In the genomic region with DNA sequence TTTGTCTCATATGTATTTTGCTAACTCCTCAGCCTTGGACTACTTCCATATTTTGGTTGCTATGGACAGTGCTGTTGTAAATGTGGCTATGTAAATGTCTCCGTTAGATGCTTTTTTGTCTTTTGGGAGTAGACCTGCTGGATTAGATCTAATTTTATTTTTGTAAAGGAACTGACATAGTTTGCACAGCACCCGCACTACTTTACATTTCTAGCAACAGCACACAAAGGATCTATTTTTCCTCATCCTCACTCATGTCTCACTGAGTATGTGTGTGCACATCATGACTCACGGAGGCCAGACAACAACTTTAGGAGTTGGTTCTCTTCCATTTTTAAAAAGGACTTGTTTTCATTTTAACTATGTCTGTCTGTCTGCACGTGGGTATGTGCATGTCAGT, we compare ENCODE assay signal across 39 mouse cellular contexts. TPM values are rescaled to one million over a fixed set of nuclear protein-coding genes. Genes with fewer than 3 reads are reported as not detected.
DNase-seq lines count a peak whose midpoint lies in the region; ATAC-seq and TF ChIP-seq lines count a peak whose summit lies in the region.
"Had no signal": no experiment of that assay in that cellular context is flagged by ENCODE, and none has a peak within 500 bp of the region (broad histone marks: within the 10 kb centered on the region; RNA-seq: fewer than 3 reads in every experiment).

No protein-coding gene starts in this region.

- H3K9ac ChIP-seq in heart, embryonic 12.5 days: no peak overlapping the region
- H3K9ac ChIP-seq: embryonic facial prominence, embryonic 12.5 days; forebrain, embryonic 13.5 days; heart, embryonic 13.5 days; hindbrain, embryonic 14.5 days; limb, embryonic 15.5 days; liver, embryonic 13.5 days; midbrain, embryonic 12.5 days; neural tube, embryonic 12.5 days had no signal

- H3K4me1 ChIP-seq in heart, embryonic 12.5 days (replicated peaks): peaks cover 18% of the 10 kb centered on the region
- H3K4me1 ChIP-seq: embryonic facial prominence, embryonic 12.5 days; forebrain, embryonic 13.5 days; midbrain, embryonic 12.5 days; neural tube, embryonic 12.5 days had no signal

- no peaks in the 10 kb centered on the region for H3K27me3 ChIP-seq in heart, embryonic 12.5 days (replicated peaks)
- H3K27me3 ChIP-seq: embryonic facial prominence, embryonic 12.5 days; forebrain, embryonic 13.5 days; heart, embryonic 13.5 days; limb, embryonic 15.5 days; liver, embryonic 13.5 days; megakaryocyte, embryonic 14.5 days; midbrain, embryonic 12.5 days; neural tube, embryonic 12.5 days had no signal

- no peak for ATAC-seq in heart, embryonic 12.5 days (ENCODE audit: insufficient number of reproducible peaks, low FRiP score)
- ATAC-seq: activated CD4-positive, CD25-positive, alpha-beta regulatory T cell, adult 4 months; forebrain, embryonic 13.5 days; intestine, postnatal 0 days; lung, postnatal 0 days had no signal

- peaks cover 73% of the 10 kb centered on the region for H3K36me3 ChIP-seq in heart, embryonic 12.5 days

- WGBS in heart, embryonic 12.5 days: 86% methylated on average over 4 of the region's 4 CpGs

- no peak for TF ChIP-seq CTCF in left cerebral cortex, adult 2 months (IDR thresholded peaks at IDR 0.05)

- intact Hi-C loops in left cerebral cortex, postnatal 4 days (cut with DNase I): no loop called here
- intact Hi-C loops in left cerebral cortex, adult 2 months (cut with DNase I): loop anchor here (1.0 to 2.0 kb wide), 2 partner anchors 39 to 67 kb away; no protein-coding TSS in a partner anchor

- DNase-seq in left cerebral cortex, adult 11 months (ENCODE audit: low spot score): peak; percentile 26
- DNase-seq in left cerebral cortex, postnatal 4 days: no peak
- peak; percentile 77 for DNase-seq in brain, adult 2 months (ENCODE audit: low read depth, low spot score)
- DNase-seq in left cerebral cortex, adult 2 months (ENCODE audit: extremely low spot score in 1 of 2, low spot score in 2 of 2): no peak
- peak; percentile 74 for DNase-seq in telencephalon, adult 2 months (ENCODE audit: low read depth, low spot score)
- DNase-seq in spleen, postnatal 4 days (ENCODE audit: low spot score in 2 of 2): no peak
- DNase-seq: adrenal gland, adult 2 months; adrenal gland, postnatal 36 days; B cell, adult 2 months; cerebellum, adult 8-10 months; cerebellum, postnatal 36 days; heart, adult 2 months; heart, postnatal 10 days; kidney, adult 9 months; kidney, postnatal 14 days; liver, embryonic 13.5 days; lung, adult 18-20 months; lung, postnatal 4 days; retina, postnatal 1 day had no signal

- H3K4me3 ChIP-seq in left cerebral cortex, adult 2 months: no peak overlapping the region
- no peak overlapping the region for H3K4me3 ChIP-seq in heart, embryonic 12.5 days
- H3K4me3 ChIP-seq: embryonic facial prominence, embryonic 12.5 days; erythroblast, embryonic 14.5 days; forebrain, embryonic 13.5 days; heart, adult 2 months; heart, embryonic 13.5 days; limb, embryonic 10.5 days; limb, embryonic 15.5 days; liver, embryonic 13.5 days; megakaryocyte, embryonic 14.5 days; midbrain, embryonic 12.5 days; myocyte; neural tube, embryonic 12.5 days had no signal

- H3K4me2 ChIP-seq in heart, embryonic 12.5 days: no peak overlapping the region
- H3K4me2 ChIP-seq: embryonic facial prominence, embryonic 12.5 days; forebrain, embryonic 13.5 days; heart, embryonic 13.5 days; hindbrain, embryonic 14.5 days; limb, embryonic 15.5 days; liver, embryonic 13.5 days; midbrain, embryonic 12.5 days; neural tube, embryonic 12.5 days had no signal

- H3K27ac ChIP-seq in left cerebral cortex, adult 2 months: peak overlapping the region; percentile 47; the same call in 1 of the 2 replicates
- no peak overlapping the region for H3K27ac ChIP-seq in heart, embryonic 12.5 days (ENCODE audit: poor library complexity, severe bottlenecking)
- H3K27ac ChIP-seq: embryonic facial prominence, embryonic 12.5 days; forebrain, embryonic 13.5 days; heart, adult 2 months; heart, embryonic 13.5 days; hindbrain, embryonic 14.5 days; limb, embryonic 10.5 days; limb, embryonic 15.5 days; liver, embryonic 13.5 days; midbrain, embryonic 12.5 days; neural tube, embryonic 12.5 days had no signal

- no peaks in the 10 kb centered on the region for H3K9me3 ChIP-seq in heart, embryonic 12.5 days (replicated peaks)
- H3K9me3 ChIP-seq: embryonic facial prominence, embryonic 12.5 days; forebrain, embryonic 13.5 days; heart, embryonic 13.5 days; limb, embryonic 10.5 days; limb, embryonic 15.5 days; liver, embryonic 13.5 days; megakaryocyte, embryonic 14.5 days; midbrain, embryonic 12.5 days; neural tube, embryonic 12.5 days had no signal

RNA-seq across cellular contexts. Expression of gene Ap2a2, which starts 45.7 kb away (rescaled TPM):
- 100 to 1,000 TPM; 216 to 228 TPM for total RNA-seq in left cerebral cortex, postnatal 4 days (2021)
- 100 to 1,000 TPM; 191 to 201 TPM for total RNA-seq in left cerebral cortex, adult 2 months (2021)
- 70.2 and 70.7 TPM in 2 replicates for polyA plus RNA-seq in heart, embryonic 12.5 days (2016; fragmentation: Nextera tagmentation; extraction: Ambion mirVana)

RNA-seq across cellular contexts. Expression of gene Muc6, which starts 47.4 kb away (rescaled TPM):
- total RNA-seq in left cerebral cortex, postnatal 4 days (2021): not detected
- total RNA-seq in left cerebral cortex, adult 2 months (2021): not detected
- polyA plus RNA-seq in heart, embryonic 12.5 days (2016; fragmentation: Nextera tagmentation; extraction: Ambion mirVana): 0.06 and 0.11 TPM in 2 replicates
- total RNA-seq: adrenal gland, adult 2 months; adrenal gland, postnatal 36 days; gastrocnemius, adult 8-10 months; gastrocnemius, postnatal 4 days; heart, adult 2 months; heart, postnatal 10 days; hematopoietic stem cell, adult 5-6 weeks; layer of hippocampus, postnatal 10 days; midbrain, postnatal 0 days had no signal
- polyA plus RNA-seq: heart, adult 2 months had no signal

Comparison
In these comparisons a context has a peak if more than half of its experiments do, and no peak if none do; other contexts are left out.
1. DNase-seq: peak in left cerebral cortex, adult 11 months (single experiment), brain, adult 2 months (single experiment) and telencephalon, adult 2 months (single experiment); none in left cerebral cortex, postnatal 4 days (single experiment), left cerebral cortex, adult 2 months (0 of 2) and spleen, postnatal 4 days (0 of 2).